Comparison of ENCODE assay signal across 8 mouse cellular contexts in genomic region chr12:17347327-17348047, GRCm38 (mm10). TPM values are rescaled to one million over a fixed set of nuclear protein-coding genes. Genes with fewer than 3 reads are reported as not detected.
DNase-seq lines count a peak whose midpoint lies in the region; ATAC-seq and TF ChIP-seq lines count a peak whose summit lies in the region.

No protein-coding gene starts in this region.

- peak overlapping the region; percentile 65 for H3K4me3 ChIP-seq in cerebellum, adult 2 months (replicated peaks; ENCODE audit: insufficient read depth, low read depth, low read length)
- H3K4me3 ChIP-seq in forebrain, postnatal 0 days (ENCODE audit: low read depth, low read length): peak overlapping the region; percentile 66
- peak overlapping the region; percentile 89 for H3K4me3 ChIP-seq in kidney, embryonic 15.5 days (replicated peaks)

- ATAC-seq in forebrain, postnatal 0 days: peak; percentile 33
- peak; percentile 73 for ATAC-seq in kidney, embryonic 15.5 days (replicated peaks; ENCODE audit: low FRiP score)
- ATAC-seq in megakaryocyte, adult 5-6 weeks (ENCODE audit: poor library complexity, severe bottlenecking): peak; percentile 22

- peak overlapping the region; percentile 80 for H3K4me2 ChIP-seq in forebrain, postnatal 0 days (ENCODE audit: low read depth)
- peak overlapping the region; percentile 76 for H3K4me2 ChIP-seq in kidney, embryonic 15.5 days

- TF ChIP-seq CTCF in cerebellum, adult 2 months (IDR thresholded peaks at IDR 0.05; ENCODE audit: borderline replicate concordance, insufficient read depth, low read depth, low read length): no peak
- TF ChIP-seq CTCF in forebrain, postnatal 0 days (IDR thresholded peaks at IDR 0.05; ENCODE audit: low read depth): no peak

- no peaks in the 10 kb centered on the region for H3K27me3 ChIP-seq in cerebellum, adult 2 months (ENCODE audit: control insufficient read depth, insufficient read depth, low read length)
- H3K27me3 ChIP-seq in forebrain, postnatal 0 days (ENCODE audit: insufficient read depth, low read length): no peaks in the 10 kb centered on the region
- no peaks in the 10 kb centered on the region for H3K27me3 ChIP-seq in kidney, embryonic 15.5 days

- H3K27ac ChIP-seq in cerebellum, adult 2 months (ENCODE audit: insufficient read depth, low read length): peak overlapping the region; percentile 59; the same call in 1 of the 2 replicates
- peak overlapping the region; percentile 47 for H3K27ac ChIP-seq in forebrain, postnatal 0 days (ENCODE audit: low read depth, low read length)
- H3K27ac ChIP-seq in kidney, embryonic 15.5 days: no peak overlapping the region

- H3K9ac ChIP-seq in forebrain, postnatal 0 days: peak overlapping the region; percentile 60
- H3K9ac ChIP-seq in kidney, embryonic 15.5 days: peak overlapping the region; percentile 69

- no peaks in the 10 kb centered on the region for H3K4me1 ChIP-seq in cerebellum, adult 2 months (ENCODE audit: control insufficient read depth, insufficient read depth, low read length)
- H3K4me1 ChIP-seq in forebrain, postnatal 0 days (ENCODE audit: insufficient read depth): peaks cover 12% of the 10 kb centered on the region; the same call in 1 of the 2 replicates
- peaks cover 14% of the 10 kb centered on the region for H3K4me1 ChIP-seq in kidney, embryonic 15.5 days

- peak; percentile 13 for DNase-seq in right cerebral cortex, postnatal 4 days
- DNase-seq in right cerebral cortex, adult 2 months (ENCODE audit: low spot score in 2 of 2): no peak
- peak; percentile 23 to 39 for DNase-seq in cerebellum, adult 2 months
- DNase-seq in forebrain, postnatal 0 days: no peak
- peak; percentile 6 to 7 for DNase-seq in thymus, postnatal 36 days
- no peak for DNase-seq in gastrocnemius, postnatal 36 days

- WGBS in cerebellum, adult 2 months: 33% methylated on average over 11 of the region's 11 CpGs
- 34% methylated on average over 11 of the region's 11 CpGs for WGBS in forebrain, postnatal 0 days
- 35% methylated on average over 11 of the region's 11 CpGs for WGBS in kidney, embryonic 15.5 days

- no peak for TF ChIP-seq POLR2A in cerebellum, adult 2 months (IDR thresholded peaks at IDR 0.05; ENCODE audit: borderline replicate concordance, insufficient read depth, low read length)

- H3K36me3 ChIP-seq in forebrain, postnatal 0 days (ENCODE audit: insufficient read depth): peaks cover 18% of the 10 kb centered on the region
- H3K36me3 ChIP-seq in kidney, embryonic 15.5 days: peaks cover 22% of the 10 kb centered on the region

- intact Hi-C loops in gastrocnemius, postnatal 36 days (cut with DNase I): no loop called here

- H3K9me3 ChIP-seq in forebrain, postnatal 0 days (ENCODE audit: low read length): no peaks in the 10 kb centered on the region
- H3K9me3 ChIP-seq in kidney, embryonic 15.5 days (replicated peaks): no peaks in the 10 kb centered on the region

RNA-seq across cellular contexts. Expression of gene Nol10, which starts 0.8 kb away (rescaled TPM):
- 14.9 and 16.6 TPM in 2 replicates for polyA plus RNA-seq in cerebellum, adult 2 months (2012; rRNA removed)
- 11.6 and 13.9 TPM in 2 replicates for total RNA-seq in forebrain, postnatal 0 days (2014; rRNA removed)
- polyA plus RNA-seq in forebrain, postnatal 0 days (2015; fragmentation: Nextera tagmentation; extraction: Ambion mirVana): 9.1 and 13.2 TPM in 2 replicates
- 28.2 and 28.7 TPM in 2 replicates for polyA plus RNA-seq in kidney, embryonic 15.5 days (2015; fragmentation: Nextera tagmentation; extraction: Ambion mirVana)
- total RNA-seq in megakaryocyte, adult 5-6 weeks (2015): 7.0 and 10.6 TPM in 2 replicates
- 5.9 and 6.0 TPM in 2 replicates for total RNA-seq in megakaryocyte, adult 5-6 weeks (2017)
- 1 to 10 TPM; 5.6 to 7.6 TPM for total RNA-seq in gastrocnemius, postnatal 36 days (2021)

RNA-seq across cellular contexts. Expression of gene Atp6v1c2, which starts 18.3 kb away (rescaled TPM):
- polyA plus RNA-seq in cerebellum, adult 2 months (2012; rRNA removed): 0.15 and 0.16 TPM in 2 replicates
- total RNA-seq in forebrain, postnatal 0 days (2014; rRNA removed): 0.86 and 2.4 TPM in 2 replicates
- 1.3 and 1.6 TPM in 2 replicates for polyA plus RNA-seq in forebrain, postnatal 0 days (2015; fragmentation: Nextera tagmentation; extraction: Ambion mirVana)
- polyA plus RNA-seq in kidney, embryonic 15.5 days (2015; fragmentation: Nextera tagmentation; extraction: Ambion mirVana): 2.6 and 2.7 TPM in 2 replicates
- not detected in 2 replicates for total RNA-seq in megakaryocyte, adult 5-6 weeks (2015)
- not detected in 2 replicates for total RNA-seq in megakaryocyte, adult 5-6 weeks (2017)
- not detected for total RNA-seq in gastrocnemius, postnatal 36 days (2021)

Comparison
In these comparisons a context has a peak if more than half of its experiments do, and no peak if none do; other contexts are left out.
1. DNase-seq: peak in right cerebral cortex, postnatal 4 days (single experiment), cerebellum, adult 2 months (2 of 2) and thymus, postnatal 36 days (2 of 2); none in right cerebral cortex, adult 2 months (0 of 2), forebrain, postnatal 0 days (single experiment) and gastrocnemius, postnatal 36 days (0 of 2).
2. ATAC-seq: peak in every context shown above with its lines; median percentile 73 in kidney, embryonic 15.5 days; 33 in forebrain, postnatal 0 days; 22 in megakaryocyte, adult 5-6 weeks.
3. Peak in every context shown above with its lines, with median percentiles within 50 percentile points of each other: H3K4me3 ChIP-seq.